Mouse (Mus musculus) heart, adult 2 months (tissue): Measurements from ENCODE around the gene Ccdc12. TPM values are rescaled to one million over a fixed set of nuclear protein-coding genes. Genes with fewer than 3 reads are reported as not detected.

Experiments
- DNase-seq, 2 experiments: peaks; one replicate each; pipeline ENCODE4 v3.0.0; 2021
- H3K27ac ChIP-seq: fragments of 200-600 bp; 2 replicates; pipeline ENCODE4 v1.8.1; 2022
- H3K27me3 ChIP-seq: fragments of 200-500 bp; 2 replicates; pipeline ENCODE4 v1.6.1; 2012; ENCODE audit warnings: mild to moderate bottlenecking, low read length, inconsistent platforms, mixed read lengths; ENCODE audit not compliant: control insufficient read depth, insufficient read depth
- H3K36me3 ChIP-seq: fragments of 200-500 bp; 2 replicates; pipeline ENCODE4 v1.6.1; 2012; ENCODE audit warnings: low read length, inconsistent platforms; ENCODE audit not compliant: control insufficient read depth, insufficient read depth
- H3K4me1 ChIP-seq: fragments of 200-500 bp; 2 replicates; pipeline ENCODE4 v1.6.1; 2011; ENCODE audit warnings: low read length; ENCODE audit not compliant: control insufficient read depth, insufficient read depth
- H3K4me3 ChIP-seq: fragments of 200-600 bp; 2 replicates; pipeline ENCODE4 v1.8.1; 2022
- H3K79me2 ChIP-seq: fragments of 200-500 bp; replicated peaks from 2 replicates; pipeline ENCODE4 v1.6.1; 2012; ENCODE audit warnings: mild to moderate bottlenecking, inconsistent platforms, low read length, moderate library complexity, mixed read lengths; ENCODE audit not compliant: control insufficient read depth, insufficient read depth
- H3K9ac ChIP-seq: fragments of 200-500 bp; 2 replicates; pipeline ENCODE4 v1.6.1; 2012; ENCODE audit warnings: low read depth, mild to moderate bottlenecking, control low read depth, inconsistent platforms, low read length, mixed read lengths
- CTCF ChIP-seq: fragments of 200-600 bp; IDR thresholded peaks from 2 replicates; pipeline ENCODE4 v1.8.1; 2022; ENCODE audit warnings: antibody characterized with exemption, mild to moderate bottlenecking, moderate library complexity
- EP300 ChIP-seq: fragments of 200-500 bp; IDR thresholded peaks from 2 replicates; pipeline ENCODE4 v1.6.1; 2011; ENCODE audit warnings: low read depth, low read length, control low read depth; ENCODE audit not compliant: insufficient read depth
- POLR2A ChIP-seq: fragments of 200-500 bp; IDR thresholded peaks from 2 replicates; pipeline ENCODE4 v1.6.1; 2011; ENCODE audit warnings: mild to moderate bottlenecking, low read depth, low read length, control low read depth; ENCODE audit not compliant: insufficient read depth
- WGBS: fragments of 180-500 bp; shearing (Covaris S2); methylation state at CpG from one replicate; pipeline ENCODE4 v1.1.7; 2018; 5-methylcytosine and 5-hydroxymethylcytosine counted together
- intact Hi-C: fragments of 180-260 bp; cut with DNase I; formaldehyde crosslinking; loops from one replicate; pipeline ENCODE4 v1.15.1; 2025
- polyA plus RNA-seq: library from polyadenylated mRNA; depleted of rRNA; stranded (reverse); fragments of >200 nt; gene quantifications from 2 replicates; pipeline ENCODE4 v1.2.3, GENCODE M21; 2012
- total RNA-seq, 2 experiments: library from RNA; stranded (reverse); gene quantifications; 2 replicates each; pipeline ENCODE4 v1.2.3; 2021

Ccdc12 gene
- total and polyA plus RNA-seq, 3 experiments = 54.1 to 94.8 (median 66.1) TPM

DNA sequence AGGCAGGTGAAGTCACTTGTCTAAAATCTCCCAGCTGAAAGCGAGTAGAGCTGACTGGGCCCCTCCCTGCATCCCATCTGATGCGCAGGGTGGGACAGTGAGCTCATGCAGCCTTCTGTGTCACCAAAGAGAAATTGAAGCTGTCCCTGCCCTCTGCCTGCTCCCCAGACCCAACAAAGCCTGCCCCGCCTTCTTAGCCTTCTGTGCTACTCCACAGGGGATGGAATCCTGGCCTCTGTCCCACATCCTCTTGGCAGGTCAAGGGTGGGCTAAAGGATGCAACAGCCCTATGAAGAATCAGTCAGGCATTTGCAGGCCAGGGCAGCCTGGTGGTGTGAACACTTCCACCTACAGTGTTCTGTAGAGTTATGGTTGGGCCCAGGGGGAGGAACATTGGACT, 41.2 kb downstream of the Ccdc12 start:
- H3K4me3 ChIP-seq = no peak overlapping the region
- H3K27ac ChIP-seq = no peak overlapping the region
- TF ChIP-seq POLR2A (no peak), EP300 (no peak), CTCF (no peak)
- no peaks in the 10 kb centered on the region for H3K27me3 ChIP-seq
- peak in 1 of 2 experiments; percentile 32 for DNase-seq
- no peak overlapping the region for H3K9ac ChIP-seq
- H3K79me2 ChIP-seq = no peaks in the 10 kb centered on the region
- H3K4me1 ChIP-seq = peaks cover 3% of the 10 kb centered on the region
- intact Hi-C loops = no loop called here
- no peaks in the 10 kb centered on the region for H3K36me3 ChIP-seq
- whole genome bisulfite sequencing = 45% methylated on average over 3 of the region's 3 CpGs

DNA sequence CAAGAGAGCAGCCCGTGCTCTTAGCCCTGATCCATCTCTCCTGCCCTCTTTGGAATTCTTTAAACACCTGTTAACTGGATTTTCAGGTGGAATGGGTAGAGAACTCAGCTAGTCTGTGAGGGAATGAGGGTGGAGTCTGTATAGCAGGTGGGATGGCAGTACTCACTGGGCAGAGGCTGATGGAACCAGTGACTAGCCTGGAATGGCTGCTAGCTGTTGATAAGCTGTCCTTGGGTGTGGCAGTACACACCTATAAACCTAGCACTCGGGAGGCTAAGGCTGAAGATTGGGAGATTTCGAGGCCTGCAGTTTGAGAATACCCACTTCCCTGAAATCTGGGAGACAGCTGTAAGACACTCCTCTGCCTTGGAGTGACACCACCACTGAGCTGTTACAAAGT, 43.3 kb downstream of the Ccdc12 start:
- Histone ChIP-seq H3K27ac (no peak overlapping the region), H3K36me3 (no peaks in the 10 kb centered on the region), H3K79me2 (no peaks in the 10 kb centered on the region), H3K4me3 (no peak overlapping the region), H3K4me1 (peaks cover 6% of the 10 kb centered on the region), H3K9ac (no peak overlapping the region), H3K27me3 (no peaks in the 10 kb centered on the region)
- intact Hi-C loops = no loop called here
- TF ChIP-seq EP300 (no peak), CTCF (no peak), POLR2A (no peak)
- no peak for DNase-seq
- WGBS = 87% methylated on average over 3 of the region's 3 CpGs

DNA sequence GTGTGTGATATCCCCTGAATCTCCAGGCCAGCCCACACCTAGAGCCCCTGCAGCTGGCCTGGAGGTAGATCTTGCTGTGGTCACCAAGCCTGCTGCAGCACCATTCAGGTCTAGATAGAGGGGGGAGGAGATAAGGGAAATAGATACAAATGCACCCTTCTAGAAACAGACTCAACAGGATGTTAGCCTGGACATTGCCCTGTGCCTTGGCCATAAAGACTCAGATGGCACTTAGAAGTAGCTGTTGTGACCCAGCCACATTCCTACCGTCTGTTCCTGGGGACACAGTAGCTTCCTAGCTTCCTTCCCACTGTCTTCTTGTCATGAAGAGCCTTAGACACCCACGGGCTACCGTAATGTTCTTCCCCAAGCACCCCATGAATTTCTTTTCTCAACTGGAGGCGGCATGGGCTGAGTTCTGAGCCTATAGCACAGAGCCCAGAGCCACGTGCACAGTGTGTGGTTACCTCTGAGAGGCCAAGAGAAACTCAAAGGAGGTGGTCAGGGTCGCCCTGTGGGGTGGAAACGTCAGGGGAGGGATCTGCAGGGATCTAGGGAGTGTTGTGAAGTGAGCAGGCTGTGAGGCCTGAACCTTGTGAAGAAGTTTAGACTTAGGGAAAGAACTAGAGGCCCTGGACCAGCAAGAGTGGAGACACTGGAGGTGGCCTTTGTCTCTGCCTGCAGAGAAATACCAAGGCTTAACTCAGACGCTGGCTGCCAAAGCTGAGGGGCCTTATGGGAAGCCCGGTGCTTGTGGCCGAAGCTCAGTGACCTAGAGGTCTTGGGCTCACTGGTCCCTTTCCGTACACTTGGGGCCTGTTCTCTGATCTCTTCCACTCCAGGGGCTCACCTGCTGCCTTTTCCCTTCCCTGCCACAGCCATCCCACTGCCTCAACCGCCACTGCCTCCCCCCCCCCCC, 45.1 kb downstream of the Ccdc12 start:
- Histone ChIP-seq H3K4me3 (no peak overlapping the region), H3K27ac (no peak overlapping the region), H3K36me3 (no peaks in the 10 kb centered on the region), H3K79me2 (no peaks in the 10 kb centered on the region), H3K27me3 (no peaks in the 10 kb centered on the region), H3K4me1 (peaks cover 6% of the 10 kb centered on the region), H3K9ac (no peak overlapping the region)
- TF ChIP-seq EP300 (no peak), POLR2A (no peak), CTCF (no peak)
- DNase-seq = no peak
- intact Hi-C loops = no loop called here
- 84% methylated on average over 12 of the region's 12 CpGs for WGBS

DNA sequence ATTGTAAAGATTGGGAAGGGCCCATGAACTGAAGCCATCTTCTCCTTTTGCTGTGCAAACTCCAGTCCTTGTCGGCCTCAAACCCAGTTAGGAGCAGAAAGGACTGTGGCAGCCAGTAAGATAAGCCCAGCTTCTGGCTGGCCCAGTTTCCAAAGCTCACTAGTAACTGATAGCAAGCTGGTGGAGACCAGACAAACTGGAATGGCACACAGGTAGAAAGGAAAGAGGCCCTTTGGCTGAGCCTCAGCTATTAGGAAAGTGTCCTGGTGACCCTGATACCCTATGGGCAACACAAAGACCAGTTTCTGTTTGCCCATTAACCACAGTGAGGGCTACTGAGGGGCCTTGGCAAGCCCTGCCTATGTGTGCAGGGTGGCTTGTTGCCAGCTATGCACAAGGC, 46.5 kb downstream of the Ccdc12 start:
- H3K4me1 ChIP-seq = peaks cover 3% of the 10 kb centered on the region; the same call in 1 of the 2 replicates
- peak in 1 of 2 experiments; percentile 43 for DNase-seq
- no peak overlapping the region; the same call in 1 of the 2 replicates for H3K27ac ChIP-seq
- no peak overlapping the region for H3K4me3 ChIP-seq
- no peak for TF ChIP-seq CTCF
- TF ChIP-seq POLR2A = no peak
- no peak for TF ChIP-seq EP300
- no peaks in the 10 kb centered on the region for H3K36me3 ChIP-seq
- 47% methylated on average over 1 of the region's 1 CpGs for WGBS
- H3K27me3 ChIP-seq = no peaks in the 10 kb centered on the region
- no peak overlapping the region for H3K9ac ChIP-seq
- H3K79me2 ChIP-seq = no peaks in the 10 kb centered on the region
- intact Hi-C loops = no loop called here

DNA sequence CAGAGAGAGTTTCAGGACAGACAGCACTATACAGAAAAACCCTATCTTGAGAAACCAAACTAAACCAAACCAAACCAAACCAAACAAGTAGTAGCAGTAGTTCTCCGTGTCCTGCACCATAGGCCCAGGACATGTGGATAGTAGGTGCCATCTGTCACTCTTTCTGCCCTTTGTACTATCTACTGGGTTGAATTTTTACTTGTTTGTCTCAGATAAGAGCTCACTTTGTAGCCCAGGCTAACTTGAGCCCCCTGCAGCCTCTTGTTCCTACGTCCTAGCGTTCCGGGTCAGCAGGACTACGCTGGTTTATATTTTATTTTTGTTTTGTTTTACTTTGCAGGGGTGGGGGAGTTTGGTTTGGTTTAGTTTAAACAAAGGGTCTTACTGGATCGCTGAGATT, 47.6 kb downstream of the Ccdc12 start:
- H3K4me3 ChIP-seq = no peak overlapping the region
- intact Hi-C loops = no loop called here

DNA sequence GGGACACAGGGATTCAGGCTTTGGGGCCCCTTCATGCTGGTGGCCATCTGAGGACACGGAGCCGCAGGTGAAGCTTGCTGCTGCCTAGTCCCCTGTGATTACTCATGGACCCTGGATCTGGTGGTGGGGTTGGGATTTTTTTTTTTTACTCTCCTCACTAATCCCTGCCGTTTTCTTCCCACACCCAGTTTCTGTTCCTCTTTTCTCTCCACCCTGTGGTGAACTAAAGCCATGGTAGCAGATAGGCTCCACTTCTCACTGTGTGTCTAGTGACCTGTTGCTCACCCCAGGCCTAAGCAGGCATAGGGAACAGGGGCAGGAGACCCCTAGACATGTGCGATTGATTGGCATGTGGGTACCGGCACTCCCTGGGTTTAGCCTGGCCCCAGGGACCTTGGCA, 50.5 kb downstream of the Ccdc12 start:
- intact Hi-C loops = loop anchor here (5.0 kb wide), 1 partner anchor 254 kb away; no protein-coding TSS in a partner anchor
- TF ChIP-seq CTCF = no peak
- no peak for TF ChIP-seq EP300
- TF ChIP-seq POLR2A = no peak
- Histone ChIP-seq H3K4me1 (peaks cover 6% of the 10 kb centered on the region), H3K9ac (no peak overlapping the region), H3K4me3 (no peak overlapping the region), H3K27me3 (no peaks in the 10 kb centered on the region), H3K79me2 (peaks cover 1% of the 10 kb centered on the region), H3K36me3 (no peaks in the 10 kb centered on the region), H3K27ac (no peak overlapping the region)
- WGBS = 82% methylated on average over 5 of the region's 5 CpGs
- DNase-seq = no peak

More for the DNA sequence above, 47.6 kb downstream of the Ccdc12 start:
- Histone ChIP-seq H3K27ac (no peak overlapping the region), H3K79me2 (no peaks in the 10 kb centered on the region), H3K36me3 (no peaks in the 10 kb centered on the region), H3K4me1 (peaks cover 5% of the 10 kb centered on the region; the same call in 1 of the 2 replicates), H3K9ac (no peak overlapping the region), H3K27me3 (no peaks in the 10 kb centered on the region)
- 96% methylated on average over 6 of the region's 6 CpGs for WGBS
- DNase-seq = no peak
- no peak for TF ChIP-seq CTCF
- TF ChIP-seq EP300 = no peak
- no peak for TF ChIP-seq POLR2A
